Mouse (Mus musculus) cerebellum, adult 2 months (tissue): ENCODE results near the gene Unc45b. TPM values are rescaled to one million over a fixed set of nuclear protein-coding genes. Genes with fewer than 3 reads are reported as not detected.

Experiments used
- DNase-seq, 2 experiments: peaks; one replicate each; pipeline ENCODE4 v3.0.0; 2021
- H3K27ac ChIP-seq: fragments of 200-500 bp; 2 replicates; pipeline ENCODE4 v1.5.1; 2012; ENCODE audit warnings: low read length, control low read depth, inconsistent platforms; ENCODE audit not compliant: insufficient read depth
- H3K27me3 ChIP-seq: fragments of 200-500 bp; 2 replicates; pipeline ENCODE4 v1.6.1; 2012; ENCODE audit warnings: inconsistent platforms, mild to moderate bottlenecking, low read length, moderate library complexity; ENCODE audit not compliant: control insufficient read depth, insufficient read depth
- H3K4me1 ChIP-seq: fragments of 200-500 bp; 2 replicates; pipeline ENCODE4 v1.6.1; 2011; ENCODE audit warnings: low read length; ENCODE audit not compliant: control insufficient read depth, insufficient read depth
- H3K4me3 ChIP-seq: fragments of 200-500 bp; replicated peaks from 2 replicates; pipeline ENCODE3; 2011; ENCODE audit warnings: mild to moderate bottlenecking, low read depth, low read length, control low read depth; ENCODE audit not compliant: insufficient read depth
- CTCF ChIP-seq: fragments of 200-500 bp; IDR thresholded peaks from 2 replicates; pipeline ENCODE4 v1.5.1; 2011; ENCODE audit warnings: low read depth, mild to moderate bottlenecking, control low read depth, low read length, moderate library complexity, borderline replicate concordance; ENCODE audit not compliant: insufficient read depth
- POLR2A ChIP-seq: fragments of 200-500 bp; IDR thresholded peaks from 2 replicates; pipeline ENCODE4 v1.6.1; 2011; ENCODE audit warnings: low read length, control low read depth, borderline replicate concordance; ENCODE audit not compliant: insufficient read depth
- WGBS: fragments of 180-500 bp; shearing (Covaris S2); methylation state at CpG from one replicate; pipeline ENCODE4 v1.1.7; 2018; 5-methylcytosine and 5-hydroxymethylcytosine counted together
- polyA plus RNA-seq: library from polyadenylated mRNA; depleted of rRNA; stranded (reverse); fragments of >200 nt; gene quantifications from 2 replicates; pipeline ENCODE4 v1.2.3, GENCODE M21; 2012

Gene Unc45b
- polyA plus RNA-seq, 1 experiment, result 1.9 TPM

DNA sequence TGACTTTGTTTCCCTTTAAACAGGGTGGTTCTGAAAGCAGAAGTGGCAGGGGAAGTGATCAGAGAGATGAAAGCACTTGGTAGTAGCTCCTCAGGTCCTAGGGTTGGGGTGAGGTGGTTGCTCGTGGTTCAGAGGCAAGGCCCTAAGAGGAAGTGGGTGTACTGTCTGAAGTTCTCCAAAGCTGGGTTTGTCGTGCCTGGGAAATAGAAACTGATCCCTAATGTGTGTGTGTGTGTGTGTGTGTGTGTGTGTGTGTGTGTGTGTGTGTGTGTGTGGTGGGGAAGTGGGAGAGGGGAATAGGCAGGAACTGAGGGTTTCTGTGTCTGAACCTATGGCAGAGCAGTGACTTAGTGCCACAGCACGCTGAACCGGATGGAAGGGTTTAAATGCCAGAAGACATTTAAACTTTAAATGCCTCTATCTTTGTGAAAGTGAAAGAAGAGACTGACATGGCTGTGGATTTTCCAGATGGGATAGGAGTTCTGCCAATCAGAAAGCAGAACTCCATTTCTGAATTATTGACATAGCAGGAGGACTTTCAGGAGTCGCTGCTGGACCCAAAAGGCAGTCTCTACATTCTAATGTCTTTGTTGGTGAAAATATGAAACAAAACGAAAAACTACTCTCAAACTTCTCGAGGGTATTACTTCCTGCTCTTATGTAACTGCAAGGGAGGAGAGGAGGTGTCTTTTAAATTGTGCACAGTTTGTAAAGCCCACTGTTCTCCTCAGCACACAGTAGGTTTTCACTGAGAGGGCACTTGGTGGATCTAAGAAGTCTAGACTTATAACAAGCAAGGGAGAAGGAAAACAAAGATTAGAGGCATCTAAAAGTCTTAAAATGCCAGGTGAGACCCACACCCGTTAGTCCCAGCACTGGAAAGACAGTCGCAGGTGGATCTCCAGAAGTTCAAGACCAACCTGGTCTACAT lies 42.5 kb downstream of the Unc45b start:
- H3K27ac ChIP-seq, result no peak overlapping the region
- no peaks in the 10 kb centered on the region for H3K4me1 ChIP-seq
- TF ChIP-seq POLR2A, result no peak
- no peak for TF ChIP-seq CTCF
- DNase-seq, result no peak
- no peaks in the 10 kb centered on the region; the same call in 1 of the 2 replicates for H3K27me3 ChIP-seq
- WGBS, result 71% methylated on average over 9 of the region's 9 CpGs
- H3K4me3 ChIP-seq, result no peak overlapping the region

DNA sequence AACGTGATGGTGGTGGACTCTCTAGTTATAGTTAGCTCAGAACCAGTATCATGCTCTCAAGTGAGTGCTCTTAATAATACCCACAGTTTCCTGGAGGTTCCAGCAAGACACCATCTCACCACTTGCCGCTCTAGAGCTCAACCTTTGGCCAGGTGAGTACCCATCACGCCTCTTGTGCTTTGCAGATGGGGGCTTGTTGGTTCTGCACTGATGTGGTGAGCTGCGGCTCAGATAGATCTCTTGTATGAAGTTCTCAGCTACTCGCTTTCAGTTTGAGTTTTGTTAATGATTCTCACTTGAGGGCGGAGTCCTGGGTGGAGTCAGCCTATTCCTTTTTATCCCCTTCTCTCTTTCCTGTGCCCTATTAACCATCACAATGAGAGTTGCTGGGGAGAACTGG lies 44.3 kb downstream of the Unc45b start:
- TF ChIP-seq CTCF, result no peak
- TF ChIP-seq POLR2A, result no peak
- 86% methylated on average over 6 of the region's 6 CpGs for WGBS

DNA sequence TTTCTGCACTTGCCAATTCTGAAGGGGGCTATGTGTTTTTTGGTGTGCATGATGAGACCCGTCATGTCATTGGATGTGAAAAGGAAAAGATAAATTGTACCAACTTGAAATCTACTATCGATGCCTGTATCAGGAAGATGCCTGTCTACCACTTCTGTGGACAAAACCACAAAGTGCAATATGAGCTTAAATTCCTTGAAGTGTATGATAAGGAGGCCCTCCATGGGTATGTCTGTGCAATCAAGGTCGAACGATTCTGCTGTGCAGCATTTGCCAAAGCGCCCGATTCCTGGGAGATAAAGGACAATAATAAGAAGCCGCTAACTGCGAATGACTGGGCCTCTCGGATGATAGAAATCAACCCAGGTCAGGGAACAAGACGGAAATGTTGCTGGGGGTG lies 46.6 kb downstream of the Unc45b start:
- Histone ChIP-seq H3K4me3 (no peak overlapping the region), H3K27me3 (no peaks in the 10 kb centered on the region; the same call in 1 of the 2 replicates), H3K27ac (no peak overlapping the region), H3K4me1 (no peaks in the 10 kb centered on the region)
- TF ChIP-seq POLR2A (no peak), CTCF (no peak)
- 73% methylated on average over 10 of the region's 10 CpGs for WGBS
- no peak for DNase-seq

More for the DNA sequence above, 44.3 kb downstream of the Unc45b start:
- no peaks in the 10 kb centered on the region; the same call in 1 of the 2 replicates for H3K27me3 ChIP-seq
- no peaks in the 10 kb centered on the region for H3K4me1 ChIP-seq
- DNase-seq, result no peak
- H3K27ac ChIP-seq, result no peak overlapping the region
- no peak overlapping the region for H3K4me3 ChIP-seq

DNA sequence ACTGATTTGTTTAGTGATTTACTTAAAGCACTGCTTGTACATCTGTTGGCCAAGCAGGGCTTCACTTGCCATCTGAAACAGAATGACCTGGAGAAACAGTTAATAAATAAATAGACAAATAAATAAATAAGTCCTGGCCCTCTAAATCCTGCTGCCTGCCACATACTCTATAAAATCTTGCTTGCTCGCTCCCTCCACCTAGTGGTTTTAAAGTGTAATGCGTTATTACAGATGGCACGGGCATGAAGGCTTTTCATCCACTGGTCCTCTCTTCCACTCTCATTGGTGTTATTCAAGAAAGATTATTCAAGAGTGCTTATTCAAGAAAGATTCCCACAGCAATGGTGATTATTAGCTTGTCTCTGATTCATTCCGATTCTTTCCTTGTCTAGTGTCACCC lies 49.3 kb downstream of the Unc45b start:
- 15% methylated on average over 4 of the region's 4 CpGs for WGBS
- H3K4me3 ChIP-seq, result no peak overlapping the region
- DNase-seq, result peak; percentile 16 to 30

DNA sequence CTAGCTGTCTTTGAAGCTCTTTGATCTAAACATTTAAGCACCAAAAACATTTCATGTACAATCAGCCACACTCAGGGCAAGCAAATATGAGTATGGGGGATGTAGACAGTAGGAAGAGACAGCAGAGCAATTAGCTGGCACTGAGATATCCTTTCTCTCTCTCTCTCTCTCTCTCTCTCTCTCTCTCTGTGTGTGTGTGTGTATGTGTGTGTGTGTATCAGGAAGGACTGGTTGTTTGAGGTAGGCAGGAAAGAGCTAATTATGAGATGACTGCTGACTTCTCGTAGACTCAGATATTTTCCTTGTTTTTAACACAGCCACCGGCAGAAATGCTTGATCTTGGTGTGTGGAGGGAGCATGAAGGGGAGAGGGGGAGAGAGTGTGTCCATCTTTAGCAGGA lies 51.4 kb downstream of the Unc45b start:
- H3K4me3 ChIP-seq, result no peak overlapping the region
- no peak overlapping the region for H3K27ac ChIP-seq
- no peaks in the 10 kb centered on the region for H3K27me3 ChIP-seq
- WGBS, result 82% methylated on average over 2 of the region's 2 CpGs
- DNase-seq, result no peak
- no peak for TF ChIP-seq CTCF
- TF ChIP-seq POLR2A, result no peak
- no peaks in the 10 kb centered on the region for H3K4me1 ChIP-seq

More for the DNA sequence above, 49.3 kb downstream of the Unc45b start:
- no peaks in the 10 kb centered on the region for H3K27me3 ChIP-seq
- H3K27ac ChIP-seq, result no peak overlapping the region
- TF ChIP-seq CTCF (peak; percentile 51; the same call in 1 of the 2 replicates), POLR2A (no peak)
- H3K4me1 ChIP-seq, result no peaks in the 10 kb centered on the region

DNA sequence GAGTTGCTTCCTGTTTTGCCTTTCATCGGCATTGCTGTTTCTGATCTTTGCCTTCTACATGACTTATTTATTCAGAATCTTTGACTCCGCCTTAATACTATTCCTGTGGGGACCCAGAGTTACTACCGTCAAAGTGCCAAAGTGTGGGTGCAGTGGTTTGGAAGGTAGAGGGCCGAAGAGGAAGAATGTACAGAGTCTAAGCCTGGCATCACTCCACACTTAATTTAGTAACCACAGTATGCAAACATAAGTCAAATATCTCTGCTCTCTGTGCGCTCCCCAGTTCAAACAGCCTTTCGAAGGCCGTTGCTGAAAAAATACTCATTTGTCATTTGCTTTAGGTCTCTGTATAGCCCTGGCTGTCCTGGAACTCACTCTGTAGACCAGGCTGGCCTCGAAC lies 51.9 kb downstream of the Unc45b start:
- WGBS, result 89% methylated on average over 8 of the region's 8 CpGs
- DNase-seq, result no peak
- TF ChIP-seq CTCF (no peak), POLR2A (no peak)

DNA sequence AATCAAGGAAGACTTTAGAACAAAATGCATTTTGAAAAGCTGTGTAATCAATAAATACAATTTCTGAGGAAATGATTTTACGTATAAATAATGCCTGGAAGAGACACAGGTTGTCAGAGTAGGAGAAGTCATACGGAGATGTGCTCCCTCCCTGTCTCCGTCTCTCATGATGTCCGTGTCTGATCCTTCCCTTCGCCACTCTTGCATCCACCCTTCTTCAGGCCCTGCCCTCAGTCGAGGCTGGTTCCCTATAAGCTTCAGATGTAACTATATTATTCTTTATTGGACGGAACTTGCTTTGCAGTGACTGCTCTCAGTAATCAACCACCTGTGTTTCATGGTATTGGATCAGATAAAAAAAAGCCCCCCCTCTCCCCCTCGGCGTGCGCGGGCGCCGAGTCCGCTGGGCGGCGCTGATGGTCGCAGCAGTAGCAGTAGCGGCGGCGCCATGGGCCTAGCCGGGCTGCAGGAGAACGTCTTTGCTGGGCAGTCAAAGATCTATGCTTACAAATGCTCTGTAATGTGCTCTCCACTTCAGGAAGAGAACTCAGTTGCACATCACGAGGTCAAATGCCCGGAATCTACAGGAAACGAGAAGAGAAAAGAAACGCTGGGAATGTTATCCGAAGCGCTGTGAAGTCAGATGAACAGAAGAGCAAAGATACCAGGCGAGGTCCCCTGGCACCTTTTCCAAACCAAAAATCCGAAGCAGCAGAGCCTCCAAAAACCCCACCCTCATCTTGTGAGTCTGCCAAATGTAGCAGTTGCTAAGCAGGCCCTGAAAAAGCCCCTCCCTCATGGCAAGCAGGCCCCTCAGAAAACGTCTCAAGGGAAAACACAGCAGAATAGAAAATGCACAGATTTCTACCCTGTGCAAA lies 60.6 kb downstream of the Unc45b start:
- Histone ChIP-seq H3K4me1 (no peaks in the 10 kb centered on the region), H3K4me3 (peak overlapping the region; percentile 66), H3K27ac (no peak overlapping the region), H3K27me3 (no peaks in the 10 kb centered on the region; the same call in 1 of the 2 replicates)
- WGBS, result 5% methylated on average over 31 of the region's 31 CpGs
- DNase-seq, result peak; percentile 44 to 48
- peak; percentile 43; the same call in 1 of the 2 replicates for TF ChIP-seq CTCF
- 0 out of 2 replicates have a peak, but pooled peaks have one; percentile 10 for TF ChIP-seq POLR2A

More for the DNA sequence above, 51.9 kb downstream of the Unc45b start:
- H3K4me1 ChIP-seq, result no peaks in the 10 kb centered on the region
- no peaks in the 10 kb centered on the region for H3K27me3 ChIP-seq
- H3K27ac ChIP-seq, result no peak overlapping the region
- no peak overlapping the region for H3K4me3 ChIP-seq
